Mouse (Mus musculus) layer of hippocampus, postnatal 36 days (tissue): ENCODE data around the gene Ift46. TPM values are rescaled to one million over a fixed set of nuclear protein-coding genes. Genes with fewer than 3 reads are reported as not detected.
"Not testable (repeated sequence)": the region's sequence is repeated elsewhere in the genome, so short reads cannot be mapped to it uniquely, and the experiment has no call there.

ENCODE experiments used
- DNase-seq, 2 experiments: peaks; one replicate each; pipeline ENCODE4 v3.0.0; 2022
- total RNA-seq, 2 experiments: library from RNA; stranded (reverse); gene quantifications; 2 replicates each; pipeline ENCODE4 v1.2.3; 2021

Ift46 gene
- total RNA-seq, 2 experiments from 2014 or later, result 68.1 to 69.1 TPM

- no peak for DNase-seq
Measured at GRCm38 (mm10) chr9:44736301-44736700, 31.4 kb upstream of the Ift46 start.

- DNase-seq, result no peak
Measured at GRCm38 (mm10) chr9:44737240-44737949, 30.3 kb upstream of the Ift46 start.

GRCm38 (mm10) chr9:44740663-44741192 is 27.0 kb upstream of the Ift46 start:
- DNase-seq, result no peak

GRCm38 (mm10) chr9:44745371-44745770 is 22.3 kb upstream of the Ift46 start:
- DNase-seq, result no peak

- DNase-seq, result no peak
Measured at GRCm38 (mm10) chr9:44746666-44747065, 21.0 kb upstream of the Ift46 start.

- DNase-seq, result no peak
Measured at GRCm38 (mm10) chr9:44747341-44747740, 20.4 kb upstream of the Ift46 start.

- no peak for DNase-seq
Measured at GRCm38 (mm10) chr9:44748473-44748872, 19.2 kb upstream of the Ift46 start.

- DNase-seq, result no peak
Measured at GRCm38 (mm10) chr9:44760873-44761272, 6.8 kb upstream of the Ift46 start.

- DNase-seq, result not testable (repeated sequence)
Measured at GRCm38 (mm10) chr9:44768029-44768394, 304 bp downstream of the Ift46 start.

- no peak for DNase-seq
Measured at GRCm38 (mm10) chr9:44771376-44771775, 3.7 kb downstream of the Ift46 start.

- no peak for DNase-seq
Measured at GRCm38 (mm10) chr9:44772392-44772749, 4.7 kb downstream of the Ift46 start.

GRCm38 (mm10) chr9:44772750-44773651 is 5.3 kb downstream of the Ift46 start:
- peak; percentile 89 to 90 for DNase-seq

- DNase-seq, result no peak
Measured at GRCm38 (mm10) chr9:44792842-44793241, 25.1 kb downstream of the Ift46 start.

- no peak for DNase-seq
Measured at GRCm38 (mm10) chr9:44798298-44798697, 30.6 kb downstream of the Ift46 start.

- peak; percentile 87 to 88 for DNase-seq
Measured at GRCm38 (mm10) chr9:44799102-44799957, 31.6 kb downstream of the Ift46 start, which contains the start of gene Tmem25. Gene Tmem25 (minus strand): TSS chr9:44799307.

GRCm38 (mm10) chr9:44799958-44800324 is 32.2 kb downstream of the Ift46 start:
- no peak for DNase-seq

- DNase-seq, result no peak
Measured at GRCm38 (mm10) chr9:44801669-44802068, 34.0 kb downstream of the Ift46 start.

- DNase-seq, result no peak
Measured at GRCm38 (mm10) chr9:44802808-44803450, 35.2 kb downstream of the Ift46 start, which contains the start of gene Ttc36. Gene Ttc36 (minus strand): TSS chr9:44803072.

GRCm38 (mm10) chr9:44804678-44805077 is 37.0 kb downstream of the Ift46 start:
- no peak for DNase-seq

GRCm38 (mm10) chr9:44805536-44805935 is 37.8 kb downstream of the Ift46 start:
- DNase-seq, result no peak

GRCm38 (mm10) chr9:44807141-44807540 is 39.4 kb downstream of the Ift46 start:
- DNase-seq, result no peak

GRCm38 (mm10) chr9:44807778-44808177 is 40.1 kb downstream of the Ift46 start:
- DNase-seq, result no peak
